Mouse (Mus musculus): ENCODE measurements around the gene Kalrn. TPM values are rescaled to one million over a fixed set of nuclear protein-coding genes. Genes with fewer than 3 reads are reported as not detected.

Kalrn gene
- polyA plus RNA-seq, 1 experiment from 2014 or later = 33.2 TPM

DNA sequence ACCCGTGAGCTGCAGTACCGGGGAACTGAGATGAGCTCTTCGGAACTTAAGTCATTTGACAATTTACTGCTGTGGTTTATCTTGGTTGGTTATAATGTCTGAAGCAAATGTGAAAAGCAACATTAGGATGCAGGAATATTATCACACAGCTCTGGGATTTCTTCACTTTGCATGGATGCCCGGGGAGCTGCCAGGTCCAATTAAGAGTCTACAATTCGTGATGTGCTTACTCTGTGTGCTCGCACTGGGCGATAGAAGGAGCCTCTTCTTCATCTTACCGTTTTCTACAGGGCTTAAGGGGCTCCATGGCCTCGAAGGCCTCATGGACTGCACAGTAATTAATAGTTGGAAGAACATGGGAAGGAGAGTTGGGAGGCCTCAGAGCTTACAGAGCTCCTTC is 450.8 kb downstream of the Kalrn start:
- 92% methylated on average over 9 of the region's 9 CpGs for WGBS
- ATAC-seq (ENCODE audit: low FRiP score) = no peak
- H3K4me1 ChIP-seq = peaks cover 10% of the 10 kb centered on the region; the same call in 1 of the 2 replicates
- no peak overlapping the region for H3K9ac ChIP-seq
- H3K9me3 ChIP-seq (replicated peaks) = no peaks in the 10 kb centered on the region
- no peak overlapping the region for H3K4me3 ChIP-seq
- H3K4me2 ChIP-seq (replicated peaks) = no peak overlapping the region
- H3K27ac ChIP-seq = no peak overlapping the region
- H3K27me3 ChIP-seq = no peaks in the 10 kb centered on the region
- H3K36me3 ChIP-seq = no peaks in the 10 kb centered on the region

DNA sequence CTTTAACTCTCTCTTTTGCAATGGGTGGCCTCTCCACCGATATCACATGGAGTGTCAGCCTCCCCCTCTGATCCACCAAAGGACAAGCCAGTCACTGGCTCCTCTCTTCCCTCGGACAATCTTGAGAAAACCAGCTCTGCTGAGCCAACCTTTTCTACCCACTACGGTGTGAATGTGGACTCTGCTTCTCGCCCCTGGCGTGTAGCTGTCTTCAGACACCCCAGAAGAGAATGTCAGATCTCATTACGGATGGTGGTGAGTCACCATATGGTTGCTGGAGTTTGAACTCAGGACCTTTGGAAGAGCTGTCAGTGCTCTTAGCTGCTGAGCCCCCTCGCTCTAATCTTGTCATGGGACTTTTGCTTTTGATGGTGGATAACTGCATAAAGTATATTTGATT is 452.0 kb downstream of the Kalrn start:
- Histone ChIP-seq H3K4me1 (peaks cover 9% of the 10 kb centered on the region; the same call in 1 of the 2 replicates), H3K4me2 (replicated peaks) (no peak overlapping the region), H3K4me3 (no peak overlapping the region), H3K27me3 (no peaks in the 10 kb centered on the region), H3K9ac (no peak overlapping the region), H3K36me3 (no peaks in the 10 kb centered on the region), H3K27ac (no peak overlapping the region), H3K9me3 (replicated peaks) (no peaks in the 10 kb centered on the region)
- WGBS = 85% methylated on average over 7 of the region's 7 CpGs
- no peak for ATAC-seq (ENCODE audit: low FRiP score)

DNA sequence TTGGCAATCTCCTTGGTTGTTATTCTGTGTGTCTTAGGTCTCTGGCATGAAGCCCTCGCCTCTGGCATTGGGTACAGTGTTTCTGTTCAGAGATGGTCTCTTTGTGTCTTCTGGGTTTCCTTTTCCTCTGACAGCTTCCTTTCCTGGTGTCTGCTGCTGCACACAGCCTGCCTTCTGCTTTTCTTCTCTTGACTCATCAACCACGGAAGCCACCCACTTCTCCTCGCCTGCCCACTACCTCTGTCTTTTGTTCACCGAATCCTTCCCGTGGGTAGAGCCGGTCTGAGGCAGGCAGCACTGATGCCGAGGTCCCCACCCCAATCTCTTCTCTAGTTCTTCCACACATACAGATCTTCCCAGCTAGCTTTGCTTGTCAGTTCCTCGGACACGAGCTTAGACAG is 452.5 kb downstream of the Kalrn start:
- WGBS = 80% methylated on average over 9 of the region's 9 CpGs
- Histone ChIP-seq H3K9ac (no peak overlapping the region), H3K9me3 (replicated peaks) (no peaks in the 10 kb centered on the region), H3K27me3 (no peaks in the 10 kb centered on the region), H3K36me3 (no peaks in the 10 kb centered on the region), H3K27ac (no peak overlapping the region), H3K4me2 (replicated peaks) (no peak overlapping the region), H3K4me1 (peaks cover 5% of the 10 kb centered on the region; the same call in 1 of the 2 replicates), H3K4me3 (no peak overlapping the region)
- ATAC-seq (ENCODE audit: low FRiP score) = no peak

DNA sequence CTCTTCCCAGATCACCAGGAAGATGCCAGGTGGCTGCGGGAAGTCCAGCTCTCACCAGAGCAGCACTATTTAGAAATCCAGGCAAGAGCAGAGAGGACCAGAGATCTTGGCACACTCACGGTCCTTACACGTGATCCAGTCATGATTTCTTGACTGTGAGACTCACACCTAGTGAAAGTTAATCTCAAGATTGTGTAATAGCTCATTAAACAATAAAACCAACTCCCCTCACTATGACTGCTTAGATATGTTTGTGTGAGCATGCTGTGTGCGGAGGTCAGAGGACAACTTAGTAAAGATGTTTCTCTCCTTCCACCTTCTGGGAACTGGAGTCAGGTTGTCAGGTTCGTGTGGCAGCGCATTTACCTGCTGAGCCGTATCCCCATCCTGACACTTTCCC is 453.5 kb downstream of the Kalrn start:
- Histone ChIP-seq H3K4me3 (no peak overlapping the region), H3K9me3 (replicated peaks) (no peaks in the 10 kb centered on the region), H3K27me3 (no peaks in the 10 kb centered on the region), H3K27ac (no peak overlapping the region), H3K9ac (no peak overlapping the region), H3K4me2 (replicated peaks) (no peak overlapping the region), H3K36me3 (no peaks in the 10 kb centered on the region), H3K4me1 (no peaks in the 10 kb centered on the region)
- WGBS = 89% methylated on average over 7 of the region's 7 CpGs
- ATAC-seq (ENCODE audit: low FRiP score) = no peak

DNA sequence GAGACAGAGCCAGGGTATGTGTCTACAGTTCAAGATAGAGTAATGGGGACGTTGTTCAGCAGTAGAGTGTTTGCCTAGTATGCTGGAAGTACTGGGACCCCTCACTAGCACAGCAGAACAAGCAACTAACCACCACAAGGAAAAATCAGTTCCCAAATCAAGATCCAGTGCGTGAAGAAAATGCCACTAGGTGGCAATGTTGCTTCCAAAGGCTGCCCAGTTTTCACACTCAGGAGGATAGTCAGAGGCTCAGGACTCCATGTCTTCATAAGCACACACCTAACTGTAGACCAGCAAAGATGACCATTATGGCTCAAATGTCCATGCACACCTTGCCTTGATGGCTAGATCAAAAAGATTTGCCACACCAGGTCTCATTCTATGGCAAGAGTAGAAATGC is 454.0 kb downstream of the Kalrn start:
- Histone ChIP-seq H3K9ac (no peak overlapping the region), H3K27me3 (no peaks in the 10 kb centered on the region), H3K36me3 (no peaks in the 10 kb centered on the region), H3K9me3 (replicated peaks) (no peaks in the 10 kb centered on the region), H3K4me2 (replicated peaks) (no peak overlapping the region), H3K4me1 (no peaks in the 10 kb centered on the region), H3K4me3 (no peak overlapping the region), H3K27ac (no peak overlapping the region)
- 22% methylated on average over 2 of the region's 2 CpGs for WGBS
- no peak for ATAC-seq (ENCODE audit: low FRiP score)

DNA sequence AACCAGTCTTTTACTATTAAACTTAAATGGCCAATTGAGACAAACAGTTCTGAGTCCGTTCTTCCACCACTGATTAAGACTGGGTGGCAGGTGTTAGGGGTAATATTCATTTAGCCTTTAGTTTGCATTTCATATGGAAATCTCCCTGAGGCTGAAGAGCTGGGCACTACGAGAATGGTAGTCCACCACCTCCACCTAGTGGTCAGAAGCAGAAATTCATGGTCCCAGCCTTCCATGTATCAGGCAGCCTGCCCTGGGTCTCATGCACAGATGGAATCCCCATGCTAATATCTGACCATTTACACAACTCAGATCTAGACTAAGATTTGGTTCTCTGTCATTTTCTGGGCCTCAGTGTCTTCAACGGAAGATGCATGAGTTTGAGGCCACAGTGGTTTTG is 458.7 kb downstream of the Kalrn start:
- ATAC-seq (ENCODE audit: low FRiP score) = peak; percentile 77
- WGBS = 2% methylated on average over 3 of the region's 3 CpGs

DNA sequence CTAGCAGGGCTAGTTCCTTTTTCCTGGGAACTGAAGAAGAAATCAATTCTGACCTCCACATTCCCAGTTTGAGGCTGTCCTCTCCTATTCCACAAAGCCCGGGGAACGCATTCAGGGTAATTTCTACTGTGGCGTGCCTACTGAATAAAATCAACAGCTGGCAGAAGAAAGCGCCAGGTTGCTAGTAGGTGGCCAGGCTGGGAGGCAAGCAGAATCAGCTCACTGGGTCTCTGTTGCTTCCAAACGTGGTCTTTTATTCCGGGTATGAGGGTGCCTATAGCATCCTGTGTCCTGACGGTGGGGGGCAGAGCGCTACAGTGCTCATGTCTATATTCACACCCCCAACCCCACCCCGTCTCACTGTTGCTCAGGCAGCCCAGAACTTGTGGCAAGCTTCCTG is 460.2 kb downstream of the Kalrn start:
- Histone ChIP-seq H3K4me2 (replicated peaks) (no peak overlapping the region), H3K36me3 (peaks cover 6% of the 10 kb centered on the region; the same call in 1 of the 2 replicates), H3K4me3 (no peak overlapping the region), H3K9ac (no peak overlapping the region), H3K27ac (no peak overlapping the region), H3K9me3 (replicated peaks) (no peaks in the 10 kb centered on the region), H3K4me1 (no peaks in the 10 kb centered on the region; the same call in 1 of the 2 replicates), H3K27me3 (no peaks in the 10 kb centered on the region)
- WGBS = 86% methylated on average over 9 of the region's 9 CpGs
- ATAC-seq (ENCODE audit: low FRiP score) = no peak

More for the DNA sequence above, 458.7 kb downstream of the Kalrn start:
- H3K9ac ChIP-seq = no peak overlapping the region
- H3K27me3 ChIP-seq = no peaks in the 10 kb centered on the region
- peaks cover 6% of the 10 kb centered on the region; the same call in 1 of the 2 replicates for H3K36me3 ChIP-seq
- H3K4me3 ChIP-seq = no peak overlapping the region
- H3K4me1 ChIP-seq = no peaks in the 10 kb centered on the region; the same call in 1 of the 2 replicates
- no peak overlapping the region for H3K27ac ChIP-seq
- H3K4me2 ChIP-seq (replicated peaks) = no peak overlapping the region
- H3K9me3 ChIP-seq (replicated peaks) = no peaks in the 10 kb centered on the region

DNA sequence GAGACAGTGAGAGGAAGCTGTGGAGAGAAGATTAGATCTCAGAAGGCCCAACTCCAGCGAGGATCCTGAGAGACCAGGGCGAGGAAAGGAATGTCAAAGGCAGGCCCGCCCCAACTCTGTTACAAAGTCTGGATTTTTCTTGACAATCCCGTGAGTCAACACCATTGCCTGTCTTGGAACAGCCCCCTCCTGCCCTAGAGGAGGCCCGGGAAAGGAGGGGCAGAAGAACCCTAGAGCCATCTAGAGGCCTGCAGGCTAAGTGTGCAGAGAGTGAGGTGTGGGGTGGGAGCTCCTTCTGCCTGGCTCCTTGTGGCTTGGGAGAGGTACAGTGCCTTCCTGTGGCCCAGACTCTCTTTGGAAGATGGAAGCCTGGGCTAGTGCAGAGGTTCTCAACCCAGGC is 460.8 kb downstream of the Kalrn start:
- H3K4me1 ChIP-seq = no peaks in the 10 kb centered on the region; the same call in 1 of the 2 replicates
- no peaks in the 10 kb centered on the region for H3K27me3 ChIP-seq

DNA sequence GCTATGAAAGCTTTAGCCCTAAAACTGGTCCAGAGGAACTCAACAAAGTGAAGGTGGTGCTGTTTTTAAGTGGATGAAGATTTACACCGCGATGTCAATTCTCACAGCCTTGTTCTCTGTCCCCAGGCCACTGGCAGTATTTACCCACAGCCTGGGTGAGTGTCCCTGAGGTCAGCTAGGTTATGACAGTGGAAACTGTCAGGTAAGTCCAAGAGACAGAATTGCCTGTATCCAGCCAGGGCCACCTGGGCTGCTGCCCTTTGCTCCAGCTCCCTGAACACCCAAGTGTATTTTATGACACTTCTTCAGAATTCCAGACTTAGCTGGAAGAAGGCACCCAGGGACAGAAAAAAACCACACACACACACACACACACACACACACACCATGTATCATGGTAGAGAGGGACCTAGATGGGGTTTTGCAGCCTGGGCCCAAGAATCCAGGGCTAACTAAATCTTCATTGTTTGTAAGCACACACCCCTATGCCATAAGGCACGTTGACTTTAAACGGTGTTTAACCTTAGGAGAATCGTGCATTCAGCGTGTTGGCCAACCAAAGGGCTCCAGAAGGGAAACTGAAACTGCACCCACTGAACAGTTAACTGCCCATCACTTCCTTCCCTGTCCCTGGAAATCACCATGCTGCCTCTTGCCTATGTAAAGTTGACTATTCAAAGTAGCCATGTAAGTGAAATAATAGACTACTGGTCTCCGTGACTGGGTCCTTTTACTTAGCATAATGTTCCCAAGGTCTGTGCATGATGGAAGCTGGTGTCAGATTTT is 462.3 kb downstream of the Kalrn start:
- H3K4me1 ChIP-seq = no peaks in the 10 kb centered on the region; the same call in 1 of the 2 replicates

More for the DNA sequence above, 460.8 kb downstream of the Kalrn start:
- no peak for ATAC-seq (ENCODE audit: low FRiP score)
- no peak overlapping the region for H3K9ac ChIP-seq
- no peak overlapping the region for H3K27ac ChIP-seq
- no peak overlapping the region for H3K4me2 ChIP-seq (replicated peaks)
- no peak overlapping the region for H3K4me3 ChIP-seq
- H3K9me3 ChIP-seq (replicated peaks) = no peaks in the 10 kb centered on the region
- 24% methylated on average over 5 of the region's 5 CpGs for WGBS
- peaks cover 6% of the 10 kb centered on the region; the same call in 1 of the 2 replicates for H3K36me3 ChIP-seq

DNA sequence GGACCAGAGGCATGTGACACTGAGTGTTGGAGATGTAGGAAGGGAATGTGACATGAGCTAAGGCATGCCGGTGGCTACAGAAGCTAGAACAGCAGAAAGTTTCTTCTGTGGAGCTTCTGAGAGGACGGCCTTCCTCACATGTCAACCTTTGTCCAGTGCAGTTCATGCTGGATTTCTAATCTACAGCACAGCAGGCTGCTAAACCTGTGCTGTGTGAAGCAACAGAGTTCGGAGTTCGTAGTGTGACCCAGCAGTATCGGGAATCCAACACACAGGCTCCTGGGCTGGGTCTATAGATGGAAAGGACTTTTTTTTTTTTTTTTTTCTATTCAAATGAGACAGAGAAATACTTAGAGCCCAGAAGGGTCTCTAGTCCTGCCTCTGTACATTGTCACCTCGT is 468.9 kb downstream of the Kalrn start:
- H3K9ac ChIP-seq = no peak overlapping the region
- no peak for ATAC-seq (ENCODE audit: low FRiP score)
- no peak overlapping the region for H3K27ac ChIP-seq
- no peaks in the 10 kb centered on the region for H3K4me1 ChIP-seq
- 82% methylated on average over 6 of the region's 6 CpGs for WGBS
- no peak overlapping the region for H3K4me3 ChIP-seq
- 0 out of 2 replicates have a peak, but pooled peaks cover 4% of the 10 kb centered on the region for H3K36me3 ChIP-seq
- H3K27me3 ChIP-seq = no peaks in the 10 kb centered on the region
- H3K4me2 ChIP-seq (replicated peaks) = no peak overlapping the region
- no peaks in the 10 kb centered on the region for H3K9me3 ChIP-seq (replicated peaks)

More for the DNA sequence above, 462.3 kb downstream of the Kalrn start:
- Histone ChIP-seq H3K9me3 (replicated peaks) (no peaks in the 10 kb centered on the region), H3K4me2 (replicated peaks) (no peak overlapping the region), H3K27ac (no peak overlapping the region), H3K9ac (no peak overlapping the region), H3K4me3 (no peak overlapping the region), H3K36me3 (peaks cover 6% of the 10 kb centered on the region; the same call in 1 of the 2 replicates), H3K27me3 (no peaks in the 10 kb centered on the region)
- 92% methylated on average over 7 of the region's 7 CpGs for WGBS
- no peak for ATAC-seq (ENCODE audit: low FRiP score)

DNA sequence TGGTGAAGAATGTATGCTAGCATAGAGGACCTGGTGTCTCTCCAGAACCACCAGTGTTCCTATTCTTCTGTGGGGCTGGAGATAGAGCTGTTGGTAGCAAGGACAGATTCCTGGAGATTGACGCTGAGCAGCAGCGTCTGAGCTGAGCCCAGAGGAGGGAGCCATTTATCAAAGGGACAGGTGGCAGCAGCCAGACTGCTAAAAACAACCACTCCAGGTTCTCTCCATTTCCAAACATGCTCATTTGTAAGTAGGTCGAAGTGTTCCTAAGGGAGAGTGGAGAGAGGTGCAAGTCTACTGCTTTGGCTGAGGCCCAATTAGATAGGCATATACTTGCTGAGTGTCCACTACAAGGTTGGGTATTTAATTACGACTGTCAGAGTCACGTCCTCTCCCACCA is 470.6 kb downstream of the Kalrn start:
- no peak overlapping the region for H3K9ac ChIP-seq
- no peaks in the 10 kb centered on the region for H3K27me3 ChIP-seq
- H3K36me3 ChIP-seq = 0 out of 2 replicates have a peak, but pooled peaks cover 4% of the 10 kb centered on the region
- H3K9me3 ChIP-seq (replicated peaks) = no peaks in the 10 kb centered on the region
- 65% methylated on average over 5 of the region's 5 CpGs for WGBS
- no peak overlapping the region for H3K4me2 ChIP-seq (replicated peaks)
- H3K4me3 ChIP-seq = no peak overlapping the region
- no peak overlapping the region for H3K27ac ChIP-seq
- H3K4me1 ChIP-seq = no peaks in the 10 kb centered on the region
- ATAC-seq (ENCODE audit: low FRiP score) = no peak

DNA sequence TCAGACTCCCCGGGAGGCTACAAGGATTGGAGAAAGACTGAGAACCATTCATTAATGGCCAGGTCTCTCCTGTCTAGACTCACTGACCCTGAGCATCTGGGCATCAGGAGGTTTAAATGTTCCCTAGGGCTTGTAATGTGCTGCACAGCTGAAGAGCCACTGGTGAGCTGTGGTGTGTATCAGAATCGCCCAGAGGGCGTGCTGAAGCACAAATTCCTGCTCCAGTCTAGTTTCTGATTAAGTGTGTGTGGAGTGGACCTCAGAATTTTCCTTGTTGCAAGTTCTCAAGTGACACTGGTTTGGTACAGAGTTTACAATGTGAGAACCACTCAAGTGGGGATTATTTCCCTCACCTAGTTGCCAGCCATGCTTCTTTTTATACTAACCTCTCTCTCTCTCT is 473.5 kb downstream of the Kalrn start:
- 0 out of 2 replicates have a peak, but pooled peaks cover 4% of the 10 kb centered on the region for H3K36me3 ChIP-seq
- no peak overlapping the region for H3K4me3 ChIP-seq
- H3K27me3 ChIP-seq = peaks cover 11% of the 10 kb centered on the region; the same call in 1 of the 2 replicates
- no peak overlapping the region for H3K9ac ChIP-seq
- no peak overlapping the region for H3K4me2 ChIP-seq (replicated peaks)
- no peak for ATAC-seq (ENCODE audit: low FRiP score)
- 74% methylated on average over 3 of the region's 3 CpGs for WGBS
- H3K9me3 ChIP-seq (replicated peaks) = no peaks in the 10 kb centered on the region
- H3K27ac ChIP-seq = no peak overlapping the region
- H3K4me1 ChIP-seq = peaks cover 17% of the 10 kb centered on the region

Measured in hindbrain, embryonic 12.5 days (tissue).